Mouse (Mus musculus) left cerebral cortex, adult 18-20 months (tissue): ENCODE data around the gene Kif16b. TPM values are rescaled to one million over a fixed set of nuclear protein-coding genes. Genes with fewer than 3 reads are reported as not detected.

Experiments
- DNase-seq, 2 experiments: peaks; one replicate each; pipeline ENCODE4 v3.0.0; 2021 to 2022; ENCODE audit warnings: low spot score in 2 of 2, mixed read lengths in 1 of 2
- long read RNA-seq, 2 experiments: library from polyadenylated mRNA; stranded (forward); transcript quantifications; one replicate each; pipeline ENCODE4 v2.0.0; 2021
- total RNA-seq, 2 experiments: library from RNA; stranded (reverse); gene quantifications; 2 replicates each; pipeline ENCODE4 v1.2.3; 2021

The Kif16b gene
- 10 to 100 TPM; 15.0 to 18.1 TPM for total RNA-seq
- long read RNA-seq, experiment 1, full-length matches to known transcripts = 1 of 6 reads
- long read RNA-seq, experiment 1, partial matches to known transcripts = 2 of 6 reads
- long read RNA-seq, experiment 1, other reads (novel, unspliced or antisense) = 3 of 6 reads
- long read RNA-seq, experiment 2, partial matches to known transcripts = 1 of 3 reads
- long read RNA-seq, experiment 2, other reads (novel, unspliced or antisense) = 2 of 3 reads

DNA sequence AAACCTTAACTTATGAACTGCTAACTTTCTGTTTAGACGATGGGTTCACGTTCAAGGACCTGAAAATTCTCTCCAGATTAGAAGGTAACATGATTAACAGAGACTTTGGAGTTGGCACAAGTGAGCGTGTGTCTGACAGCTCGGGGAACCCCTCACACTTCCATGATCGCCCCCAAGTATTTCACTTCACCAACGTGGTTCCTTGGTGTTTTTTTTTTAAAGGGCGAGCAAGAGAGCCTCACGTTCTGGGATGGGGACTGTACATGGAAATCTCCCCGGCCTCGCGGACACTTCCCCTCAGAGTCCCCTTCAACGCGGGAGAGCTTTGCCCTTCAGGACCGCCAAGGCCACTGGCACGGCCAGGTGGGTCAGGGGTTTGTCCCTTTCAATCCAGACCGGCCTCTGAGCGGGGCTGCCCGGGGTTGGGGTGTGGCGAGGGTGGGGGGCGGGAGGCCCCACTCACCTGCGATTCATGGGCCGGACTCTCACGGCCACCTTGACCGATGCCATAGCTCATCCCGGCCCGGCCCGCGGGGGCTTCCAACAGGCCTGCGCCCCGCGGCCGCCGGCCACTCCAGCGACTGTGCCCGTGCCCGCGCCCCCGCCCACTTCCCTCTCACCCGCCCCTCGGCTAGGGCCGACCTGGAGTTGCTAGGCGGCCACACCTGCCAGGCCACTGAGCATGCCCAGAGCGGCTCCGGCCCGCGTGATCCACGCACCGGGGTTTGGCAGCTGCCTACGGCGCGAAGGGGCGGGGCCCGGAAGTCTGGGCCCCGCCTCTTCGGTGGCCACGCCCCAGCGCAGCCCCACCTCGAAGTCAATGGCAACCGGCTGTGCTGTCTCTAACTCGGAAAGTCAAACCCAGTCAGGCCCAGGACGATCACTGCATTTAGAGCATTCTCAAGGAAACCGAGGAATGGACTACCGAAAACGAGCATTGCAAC lies at the start of gene Kif16b:
Kif16b (minus strand) TSS at position 670 of the 944 bp plus-strand sequence.
- DNase-seq = peak; percentile 89 to 94

DNA sequence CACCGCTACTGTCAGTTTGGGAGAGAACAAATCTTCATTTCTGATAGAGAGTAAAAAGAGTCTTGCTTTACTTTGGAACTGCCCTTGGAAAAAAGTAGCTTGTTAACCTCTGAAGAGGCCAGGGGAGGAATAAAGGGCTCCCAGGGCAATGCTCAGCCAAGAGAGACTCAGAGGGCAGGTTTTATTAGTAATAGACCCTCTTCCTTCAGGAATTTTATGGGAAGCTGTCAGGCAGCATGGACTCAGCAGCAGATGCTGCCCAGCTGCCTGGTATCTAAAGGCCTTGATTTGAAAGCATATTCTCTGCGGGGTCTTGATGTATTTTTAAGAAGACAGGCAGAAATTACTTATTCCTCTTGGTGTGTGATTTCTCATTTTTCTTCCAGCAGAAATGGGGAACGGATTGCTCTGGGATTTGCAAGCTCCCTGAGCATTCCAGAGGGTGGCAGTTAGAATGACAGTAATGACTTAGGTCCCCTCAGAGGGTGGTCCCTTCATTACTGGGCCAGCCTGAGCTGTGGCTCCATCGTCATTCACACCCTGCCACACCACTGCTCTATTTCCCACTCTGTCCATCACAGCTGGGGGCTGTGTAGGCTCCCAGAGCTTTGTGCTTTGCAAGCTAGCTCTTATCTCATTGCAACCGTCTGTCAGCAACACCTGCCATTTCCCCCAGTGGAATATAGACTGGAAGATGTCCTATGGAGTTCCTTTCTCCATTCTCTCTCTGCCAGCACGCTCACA lies 39.7 kb upstream of the Kif16b start:
- DNase-seq = no peak

DNA sequence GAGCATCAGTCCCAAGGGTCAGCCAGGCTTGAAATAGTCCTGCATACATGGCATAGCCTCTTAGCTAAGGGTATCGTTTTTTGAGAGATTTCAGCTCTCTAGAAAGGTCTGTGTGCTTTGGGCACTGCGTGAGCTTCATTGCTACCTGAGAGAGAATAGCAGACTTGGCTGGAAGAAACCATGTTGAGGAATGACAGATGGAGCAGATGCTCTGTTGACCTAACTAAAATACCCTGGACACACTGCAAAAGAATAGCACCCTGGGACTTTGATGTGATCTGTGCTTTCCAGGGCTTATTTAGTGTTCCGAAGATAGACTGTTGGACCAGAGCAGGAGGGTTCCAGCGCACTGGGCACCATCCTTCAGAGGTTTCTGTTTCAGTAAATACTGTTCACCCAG lies 29.1 kb upstream of the Kif16b start:
- no peak for DNase-seq

DNA sequence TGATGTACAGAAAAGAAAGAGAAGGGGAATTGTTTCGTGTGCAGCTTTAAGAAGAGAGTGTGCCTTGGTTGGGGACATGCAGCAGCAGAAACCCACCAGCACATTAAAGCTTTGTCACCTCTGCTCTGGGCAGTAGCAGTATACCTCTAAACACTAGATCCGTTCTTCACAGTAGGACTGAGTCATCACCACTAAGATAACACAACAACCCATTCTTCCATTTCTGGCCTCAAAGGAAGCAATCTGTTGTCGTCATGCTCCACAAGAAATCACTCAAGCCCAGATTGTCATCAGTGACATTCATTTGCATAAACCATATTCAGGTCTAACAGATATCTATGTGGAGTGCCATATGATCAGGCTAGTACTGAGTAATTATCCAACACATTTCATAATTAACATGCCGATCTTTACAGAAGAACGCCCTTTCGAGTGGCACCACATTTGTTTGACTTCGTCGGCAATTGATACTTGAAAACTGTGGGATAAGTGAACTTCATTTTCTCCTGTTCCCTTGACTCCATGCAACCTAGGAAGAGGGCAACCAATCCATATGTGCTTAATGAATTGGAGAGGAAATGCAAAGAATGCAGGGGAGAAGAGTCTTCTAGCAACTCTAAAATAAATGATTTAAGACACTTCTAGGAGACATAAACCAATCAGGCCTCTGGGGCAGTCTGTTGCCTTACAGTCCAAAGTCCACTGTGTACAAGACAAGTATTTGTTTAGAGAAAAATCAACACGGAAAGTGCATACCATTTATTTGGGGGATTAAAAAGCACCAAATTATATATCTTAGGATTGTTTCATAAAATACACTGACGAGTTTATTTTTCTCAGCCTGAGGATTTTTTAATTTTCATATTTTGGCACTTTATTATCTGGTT lies 28.1 kb upstream of the Kif16b start:
- no peak for DNase-seq

DNA sequence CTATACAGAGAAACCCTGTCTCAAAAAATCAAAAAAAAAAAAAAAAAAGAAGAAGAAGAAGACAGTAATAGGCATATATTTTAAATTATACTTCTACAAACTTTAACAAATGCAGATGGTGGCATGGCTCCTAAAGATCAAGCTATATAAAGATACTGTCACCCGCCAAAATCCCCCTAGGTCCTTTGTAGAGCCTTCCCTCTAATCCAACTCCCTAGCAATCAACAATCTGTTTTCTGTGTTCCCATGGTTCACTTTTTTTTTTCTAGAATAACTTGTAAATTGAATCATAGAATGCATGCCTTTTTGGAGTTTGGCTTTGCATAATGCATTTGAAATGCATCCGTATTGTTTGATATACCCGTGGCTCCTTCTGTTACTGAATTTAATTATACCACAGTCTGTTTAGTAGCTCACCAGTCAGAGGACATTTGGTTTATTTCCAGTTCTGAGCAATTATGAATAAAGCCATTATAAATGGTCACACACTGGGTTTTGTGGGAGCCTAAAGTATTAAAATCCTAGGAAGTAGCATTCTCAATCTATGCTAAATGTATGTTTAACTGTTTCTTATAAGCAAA lies 9.6 kb upstream of the Kif16b start:
- DNase-seq = no peak

DNA sequence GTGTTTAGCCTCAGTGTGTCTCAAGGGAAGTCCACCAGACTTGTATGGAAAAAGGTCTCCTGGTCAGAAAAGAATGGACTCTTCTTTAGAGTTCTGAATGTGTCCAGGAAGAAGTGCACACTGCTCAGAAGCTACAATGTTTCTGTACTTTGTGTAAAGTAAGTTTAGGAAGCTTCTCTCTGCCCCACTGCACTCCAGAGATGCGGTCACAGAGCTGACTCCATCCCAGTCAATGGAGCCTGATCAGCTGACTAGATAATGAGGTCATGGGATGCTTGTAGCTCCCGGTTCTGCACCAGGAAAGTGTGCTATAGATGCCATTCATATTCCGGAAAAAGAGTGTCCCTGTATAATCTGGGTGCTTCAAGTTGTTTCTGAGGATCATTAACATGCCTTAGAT lies 7.9 kb upstream of the Kif16b start:
- no peak for DNase-seq

DNA sequence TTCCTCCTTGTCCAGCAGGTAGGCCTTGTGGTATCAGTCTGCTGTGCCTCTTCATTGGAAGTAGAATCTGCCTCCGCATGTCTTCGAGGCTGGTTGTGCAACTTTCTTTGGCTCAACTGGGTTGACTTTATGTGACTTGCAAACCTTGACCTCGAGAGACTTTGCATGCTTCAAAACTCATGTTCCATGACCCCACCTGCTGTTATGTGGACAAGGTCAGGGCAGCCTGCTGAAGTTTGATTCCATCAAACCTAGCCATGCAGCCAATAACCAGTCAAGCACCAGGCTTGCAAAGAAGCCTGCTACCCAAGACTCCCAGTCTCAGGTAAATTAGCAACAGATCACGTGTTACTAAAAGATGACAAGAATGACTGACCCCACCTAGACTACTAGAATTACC lies 5.7 kb upstream of the Kif16b start:
- DNase-seq = no peak

DNA sequence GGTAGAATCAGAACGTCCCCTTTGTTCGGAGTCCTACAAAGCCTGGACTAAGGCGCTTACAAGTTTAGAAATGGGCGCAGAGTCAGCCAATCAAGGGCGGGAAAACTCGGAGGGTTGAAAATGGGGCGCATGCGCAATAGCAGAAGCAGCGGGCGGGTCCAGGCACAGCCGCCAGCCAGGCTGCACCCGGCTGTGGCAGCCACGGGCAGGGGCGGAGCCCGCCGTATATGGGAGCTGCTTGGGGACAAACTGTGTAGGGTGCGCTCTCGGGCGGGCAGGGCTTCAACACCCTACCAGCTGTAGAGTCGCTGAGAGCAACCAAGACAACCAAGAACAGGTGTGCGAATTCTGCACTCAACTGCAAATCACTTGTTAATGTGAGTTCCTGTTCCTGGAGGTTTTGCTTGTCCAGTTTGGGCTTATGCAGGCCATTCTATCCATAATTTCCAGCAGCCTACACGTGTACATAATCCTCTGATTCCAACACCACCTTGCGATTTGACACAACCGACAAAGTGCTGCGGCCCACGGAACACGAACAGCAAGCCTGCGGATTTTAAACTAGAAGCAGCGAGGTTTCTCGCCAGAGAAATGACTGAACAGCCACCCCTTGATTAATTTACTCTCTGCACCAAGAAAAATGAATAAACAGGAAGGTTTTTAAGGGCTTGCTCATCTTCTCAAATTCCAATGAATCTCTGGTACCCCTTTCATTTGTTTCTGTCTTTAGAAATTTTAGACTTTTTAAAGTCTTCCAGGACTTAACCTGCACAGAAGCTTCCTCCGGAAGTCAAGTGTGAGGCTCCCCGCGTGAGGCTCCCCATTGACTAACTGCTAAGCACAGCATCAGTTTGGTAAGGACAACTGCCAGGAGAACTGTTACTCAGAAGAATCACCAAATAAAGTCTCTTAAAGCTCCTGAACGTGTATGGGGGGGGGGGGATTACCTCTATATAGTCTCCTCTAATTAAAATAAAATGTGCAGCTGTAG lies 1.9 kb upstream of the Kif16b start:
- peak; percentile 94 to 96 for DNase-seq

DNA sequence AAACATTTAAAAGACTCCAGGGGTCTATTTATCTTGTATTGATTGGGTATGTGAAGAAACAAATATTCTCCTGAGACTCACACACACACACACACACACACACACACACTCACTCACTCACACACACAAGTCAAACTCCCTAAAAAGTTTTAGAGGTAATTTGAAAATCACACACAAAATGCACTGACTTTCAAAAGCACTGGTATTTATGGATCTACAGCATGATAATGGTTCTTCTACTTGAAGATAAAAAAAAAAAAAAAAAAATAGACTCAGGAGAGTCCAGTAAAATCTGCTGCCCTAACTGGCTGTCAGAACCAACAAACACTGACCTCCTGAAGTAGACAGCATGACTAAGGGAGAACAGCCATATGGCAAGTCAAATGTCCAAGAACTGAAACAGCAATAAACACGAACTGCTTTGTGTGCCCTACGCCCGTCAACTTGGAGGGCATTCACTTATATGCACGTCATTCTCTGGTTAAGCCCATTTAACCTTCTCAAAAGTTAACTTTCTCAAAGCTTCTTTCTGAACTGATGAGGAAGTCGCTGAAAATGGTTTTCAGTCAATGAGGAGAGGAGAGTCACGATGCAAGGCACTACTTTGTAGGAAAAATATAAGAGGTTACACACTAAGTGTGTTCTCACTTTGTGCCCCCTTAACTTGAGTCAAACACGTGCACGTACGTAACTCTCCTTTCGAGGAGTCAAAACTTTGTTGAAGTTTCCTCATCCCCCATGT lies 1.0 kb downstream of the Kif16b start:
- DNase-seq = no peak

DNA sequence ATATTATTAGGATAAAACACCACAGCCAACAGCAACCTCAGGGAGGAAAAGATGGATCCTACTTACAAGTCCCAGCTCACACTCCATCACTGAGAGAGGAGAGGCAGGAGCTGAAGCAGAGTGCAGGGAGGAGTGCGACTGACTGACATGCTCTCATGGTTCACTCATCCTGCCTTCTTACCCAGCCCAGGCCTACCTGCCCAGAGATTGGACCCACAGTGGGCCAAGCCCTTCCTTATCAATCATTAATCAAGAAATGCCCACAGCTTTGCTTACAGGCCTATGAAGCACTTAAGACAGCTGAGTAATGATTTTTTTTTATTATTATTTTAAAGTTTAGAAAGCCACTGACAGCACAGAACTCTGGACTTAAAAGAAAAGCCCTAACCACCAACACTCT lies 7.6 kb downstream of the Kif16b start:
- no peak for DNase-seq

DNA sequence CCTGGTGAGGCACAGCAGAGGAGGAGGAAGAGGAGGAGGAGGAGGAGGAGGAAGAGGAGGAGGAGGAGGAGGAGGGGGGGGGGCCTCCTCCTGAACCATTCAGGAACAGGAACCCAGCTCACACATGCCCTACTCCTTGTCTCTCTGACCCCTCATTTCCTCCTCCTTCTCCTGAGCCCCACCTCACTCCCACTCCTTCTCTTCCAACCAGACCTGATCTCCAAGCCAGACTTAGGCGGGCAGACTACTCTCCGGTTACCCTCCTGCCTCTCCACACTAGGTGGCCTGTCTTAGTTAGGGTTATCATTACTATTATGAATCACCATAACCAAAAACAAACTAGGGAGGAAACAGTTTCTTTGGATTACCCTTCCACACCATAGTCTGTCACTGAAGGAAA lies 10.0 kb downstream of the Kif16b start:
- no peak for DNase-seq

DNA sequence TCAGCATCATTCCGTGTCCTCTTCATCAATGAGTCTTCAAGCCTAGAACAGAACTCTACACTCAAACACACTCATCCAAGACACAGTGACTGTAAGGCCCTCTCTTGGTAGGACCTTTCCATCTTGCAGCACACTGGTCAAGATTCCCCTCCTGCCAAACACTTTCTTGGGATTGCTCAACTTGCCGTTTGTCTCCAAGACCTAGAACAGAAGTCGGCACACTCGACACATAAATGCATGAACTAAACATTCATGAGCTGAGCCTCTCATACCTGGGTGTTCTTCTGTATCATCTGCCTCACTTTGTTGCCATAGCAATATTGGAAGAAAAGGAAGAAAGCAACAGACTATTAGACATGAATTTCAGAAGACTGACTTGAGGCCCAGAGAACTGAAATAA lies 16.9 kb downstream of the Kif16b start:
- DNase-seq = no peak

DNA sequence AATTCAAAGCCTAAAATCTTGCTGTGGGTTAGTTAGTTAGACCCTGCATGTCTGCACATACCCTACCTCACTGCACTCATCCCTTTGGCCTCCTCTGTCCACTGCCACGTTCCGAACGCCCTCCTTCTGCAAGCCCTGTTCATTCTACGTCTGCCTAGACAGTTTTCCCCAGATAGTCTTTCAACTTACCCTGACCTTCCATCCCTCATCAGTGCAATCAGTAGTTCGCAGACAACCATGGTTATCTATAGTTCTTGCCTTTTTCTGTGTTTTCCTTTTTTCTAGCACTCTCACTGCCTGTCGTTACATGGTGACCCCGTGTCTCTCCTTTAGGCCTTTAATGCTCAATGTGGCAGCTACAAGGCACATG lies 17.7 kb downstream of the Kif16b start:
- DNase-seq = no peak

DNA sequence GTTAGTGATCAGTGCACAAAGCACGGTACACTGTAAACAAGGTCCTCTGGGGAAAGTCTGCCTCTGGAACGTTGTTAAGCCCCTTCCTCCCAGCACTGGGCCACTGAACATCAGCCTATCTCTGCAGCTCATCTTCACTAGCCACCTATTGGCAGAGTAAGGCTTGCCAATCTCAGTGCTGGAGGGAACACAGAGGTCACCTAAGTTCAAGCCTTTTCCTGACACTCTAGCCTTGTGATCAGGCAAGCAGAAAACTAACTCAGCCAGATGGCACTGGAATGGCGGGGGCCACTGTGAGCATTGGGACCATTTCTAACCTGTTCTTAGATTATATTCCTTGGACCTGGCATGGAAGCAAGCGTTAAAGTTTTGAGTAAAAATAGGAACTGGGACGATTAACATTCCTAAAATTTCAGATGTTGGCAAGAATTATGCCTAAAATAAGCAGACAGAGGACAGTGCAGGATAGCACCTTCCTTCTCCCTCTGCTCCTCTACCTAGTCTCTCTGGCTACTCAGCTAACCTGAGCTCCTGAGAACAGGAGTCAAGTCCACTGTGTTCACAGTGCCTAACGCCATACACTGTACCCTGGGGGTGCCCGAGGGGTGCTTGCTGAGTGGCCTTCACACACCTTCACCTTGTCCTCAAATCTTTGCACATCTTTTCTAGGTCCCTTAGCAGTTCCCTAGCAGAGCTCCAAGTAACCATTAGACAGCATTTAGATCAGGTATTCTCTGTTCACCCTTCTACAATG lies 18.3 kb downstream of the Kif16b start:
- DNase-seq = no peak

DNA sequence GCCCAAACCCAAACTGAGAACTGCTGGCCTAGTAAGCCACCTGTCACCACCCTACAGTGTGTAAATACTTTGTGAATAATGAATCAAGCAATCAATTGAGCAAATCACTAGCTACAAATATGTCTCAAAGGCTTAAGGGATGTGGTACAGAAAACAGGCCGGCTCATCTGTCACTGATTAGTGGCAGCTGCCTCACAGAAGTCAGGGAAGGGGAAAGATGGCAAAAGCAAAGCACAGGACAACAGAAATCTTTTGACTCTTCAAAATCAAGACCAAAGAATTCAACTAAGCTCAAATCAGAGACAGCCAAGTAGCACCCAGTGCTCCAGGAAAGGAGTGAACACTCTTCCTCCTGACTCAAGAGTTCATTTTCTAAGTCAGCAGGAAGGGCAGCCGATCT lies 18.9 kb downstream of the Kif16b start:
- no peak for DNase-seq

DNA sequence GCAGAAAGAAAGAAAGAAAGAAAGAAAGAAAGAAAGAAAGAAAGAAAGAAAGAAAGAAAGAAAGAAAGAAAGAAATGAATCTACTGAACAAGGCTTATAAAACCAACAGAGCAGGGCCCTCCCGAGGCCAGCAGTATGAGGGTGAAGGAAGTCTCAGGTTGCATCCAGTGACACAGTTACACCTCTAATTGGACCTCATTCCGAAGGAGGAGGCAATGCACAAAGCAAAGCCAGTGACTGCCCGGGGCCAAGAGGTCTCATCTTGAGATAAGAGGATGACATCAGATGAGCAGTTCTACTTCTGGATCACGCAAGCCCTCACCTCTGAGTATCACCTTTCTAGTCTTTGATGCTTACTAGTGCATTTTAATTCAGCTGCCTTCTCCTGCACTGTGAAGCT lies 20.2 kb downstream of the Kif16b start:
- no peak for DNase-seq

DNA sequence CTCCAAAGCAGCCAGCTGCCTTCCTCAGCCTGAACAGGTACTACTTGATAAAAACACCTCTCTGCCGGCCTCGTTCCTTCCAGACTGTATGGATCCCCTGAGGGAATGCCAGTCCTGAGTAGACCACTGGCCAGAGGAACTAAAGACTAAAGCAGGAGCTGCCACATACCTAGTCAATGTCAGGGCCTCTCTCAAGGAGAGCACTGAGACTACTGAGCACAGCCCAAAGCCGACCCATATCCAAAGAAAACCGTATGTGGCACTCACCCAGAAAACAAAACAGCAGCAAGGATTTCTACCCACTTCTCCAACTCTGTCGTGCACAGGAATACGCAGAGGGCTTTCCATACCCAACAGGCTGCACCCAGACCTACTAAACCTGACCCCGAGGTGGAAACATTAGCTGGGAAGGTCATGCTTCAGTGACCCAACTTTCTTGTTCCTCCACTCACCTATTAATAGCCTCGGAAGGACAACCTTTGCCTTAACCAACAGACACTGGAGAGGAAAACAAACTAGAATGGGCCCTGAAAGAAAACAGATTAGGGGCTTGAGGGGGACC lies 22.0 kb downstream of the Kif16b start:
- DNase-seq = no peak

DNA sequence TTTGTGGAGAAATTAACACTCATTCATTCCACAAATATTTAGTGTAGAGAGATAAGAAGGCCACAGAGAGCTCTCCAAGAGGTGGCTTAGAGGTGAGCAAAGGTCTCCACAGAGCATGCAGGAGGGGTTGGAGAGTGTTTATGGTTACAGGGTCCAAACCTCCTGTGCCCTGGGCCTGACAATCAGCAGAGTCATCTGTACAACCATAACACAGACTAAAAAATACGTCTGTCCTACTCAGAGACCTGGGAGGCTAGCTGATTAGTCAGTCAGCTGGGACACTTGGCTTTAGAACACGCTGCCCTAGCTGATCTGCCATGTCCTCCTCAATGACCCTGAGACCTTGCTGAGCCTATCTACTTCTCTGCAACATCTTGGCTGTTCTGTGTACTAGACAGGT lies 24.7 kb downstream of the Kif16b start:
- no peak for DNase-seq
